Mouse (Mus musculus): Measurements from ENCODE around the gene Mrm1. TPM values are rescaled to one million over a fixed set of nuclear protein-coding genes. Genes with fewer than 3 reads are reported as not detected.
A peak's percentile ranks its signal among the peaks of the same experiment; 100 is the strongest.

Gene Mrm1
- total RNA-seq, 2 experiments from 2014 or later, result 114 to 129 TPM

- peak; percentile 53 for ATAC-seq (replicated peaks; ENCODE audit: low FRiP score, poor library complexity, severe bottlenecking)
Observed at GRCm38 (mm10) chr11:84818085-84818960, 992 bp downstream of the Mrm1 start.

- ATAC-seq (replicated peaks; ENCODE audit: low FRiP score, poor library complexity, severe bottlenecking), result no peak
Observed at GRCm38 (mm10) chr11:84817362-84817761, 2.0 kb downstream of the Mrm1 start.

- ATAC-seq (replicated peaks; ENCODE audit: low FRiP score, poor library complexity, severe bottlenecking), result peak; percentile 48
Observed at GRCm38 (mm10) chr11:84813724-84814510, 5.4 kb downstream of the Mrm1 start.

GRCm38 (mm10) chr11:84804373-84804772, 14.9 kb downstream of the Mrm1 start:
- no peak for ATAC-seq (replicated peaks; ENCODE audit: low FRiP score, poor library complexity, severe bottlenecking)

- peak; percentile 88 for ATAC-seq (replicated peaks; ENCODE audit: low FRiP score, poor library complexity, severe bottlenecking)
Observed at GRCm38 (mm10) chr11:84797627-84798353, 21.5 kb downstream of the Mrm1 start.

GRCm38 (mm10) chr11:84797026-84797425, 22.3 kb downstream of the Mrm1 start:
- ATAC-seq (replicated peaks; ENCODE audit: low FRiP score, poor library complexity, severe bottlenecking), result no peak

- peak; percentile 46; the same call in 1 of the 2 replicates for ATAC-seq (replicated peaks; ENCODE audit: low FRiP score, poor library complexity, severe bottlenecking)
Observed at GRCm38 (mm10) chr11:84794496-84795113, 24.7 kb downstream of the Mrm1 start.

GRCm38 (mm10) chr11:84793545-84793944, 25.8 kb downstream of the Mrm1 start:
- ATAC-seq (replicated peaks; ENCODE audit: low FRiP score, poor library complexity, severe bottlenecking), result no peak

- no peak for ATAC-seq (replicated peaks; ENCODE audit: low FRiP score, poor library complexity, severe bottlenecking)
Observed at GRCm38 (mm10) chr11:84790383-84790782, 28.9 kb downstream of the Mrm1 start.

- no peak for ATAC-seq (replicated peaks; ENCODE audit: low FRiP score, poor library complexity, severe bottlenecking)
Observed at GRCm38 (mm10) chr11:84780143-84780870, 39.0 kb downstream of the Mrm1 start.

GRCm38 (mm10) chr11:84775560-84775959, 43.8 kb downstream of the Mrm1 start:
- ATAC-seq (replicated peaks; ENCODE audit: low FRiP score, poor library complexity, severe bottlenecking), result no peak

- ATAC-seq (replicated peaks; ENCODE audit: low FRiP score, poor library complexity, severe bottlenecking), result no peak
Observed at GRCm38 (mm10) chr11:84774870-84775514, 44.3 kb downstream of the Mrm1 start.

- ATAC-seq (replicated peaks; ENCODE audit: low FRiP score, poor library complexity, severe bottlenecking), result no peak
Observed at GRCm38 (mm10) chr11:84767898-84768297, 51.4 kb downstream of the Mrm1 start.

- no peak for ATAC-seq (replicated peaks; ENCODE audit: low FRiP score, poor library complexity, severe bottlenecking)
Observed at GRCm38 (mm10) chr11:84765125-84765524, 54.2 kb downstream of the Mrm1 start.

- ATAC-seq (replicated peaks; ENCODE audit: low FRiP score, poor library complexity, severe bottlenecking), result no peak
Observed at GRCm38 (mm10) chr11:84764527-84764961, 54.8 kb downstream of the Mrm1 start.

- ATAC-seq (replicated peaks; ENCODE audit: low FRiP score, poor library complexity, severe bottlenecking), result no peak
Observed at GRCm38 (mm10) chr11:84764116-84764515, 55.2 kb downstream of the Mrm1 start.
